Mouse (Mus musculus) cortical plate, adult 2 months (tissue): Measurements from ENCODE around the gene Cdh24.

Experiments
- CTCF ChIP-seq: fragments of 200-500 bp; IDR thresholded peaks from 2 replicates; pipeline ENCODE4 v1.5.1; 2011; ENCODE audit warnings: mild to moderate bottlenecking, control low read depth, low read length; ENCODE audit not compliant: insufficient read depth; ENCODE audit errors: extremely low read depth
- POLR2A ChIP-seq: fragments of 200-500 bp; IDR thresholded peaks from 2 replicates; pipeline ENCODE4 v1.6.1; 2011; ENCODE audit warnings: mild to moderate bottlenecking, low read length, control low read depth; ENCODE audit not compliant: insufficient read depth; ENCODE audit errors: extremely low read depth

DNA sequence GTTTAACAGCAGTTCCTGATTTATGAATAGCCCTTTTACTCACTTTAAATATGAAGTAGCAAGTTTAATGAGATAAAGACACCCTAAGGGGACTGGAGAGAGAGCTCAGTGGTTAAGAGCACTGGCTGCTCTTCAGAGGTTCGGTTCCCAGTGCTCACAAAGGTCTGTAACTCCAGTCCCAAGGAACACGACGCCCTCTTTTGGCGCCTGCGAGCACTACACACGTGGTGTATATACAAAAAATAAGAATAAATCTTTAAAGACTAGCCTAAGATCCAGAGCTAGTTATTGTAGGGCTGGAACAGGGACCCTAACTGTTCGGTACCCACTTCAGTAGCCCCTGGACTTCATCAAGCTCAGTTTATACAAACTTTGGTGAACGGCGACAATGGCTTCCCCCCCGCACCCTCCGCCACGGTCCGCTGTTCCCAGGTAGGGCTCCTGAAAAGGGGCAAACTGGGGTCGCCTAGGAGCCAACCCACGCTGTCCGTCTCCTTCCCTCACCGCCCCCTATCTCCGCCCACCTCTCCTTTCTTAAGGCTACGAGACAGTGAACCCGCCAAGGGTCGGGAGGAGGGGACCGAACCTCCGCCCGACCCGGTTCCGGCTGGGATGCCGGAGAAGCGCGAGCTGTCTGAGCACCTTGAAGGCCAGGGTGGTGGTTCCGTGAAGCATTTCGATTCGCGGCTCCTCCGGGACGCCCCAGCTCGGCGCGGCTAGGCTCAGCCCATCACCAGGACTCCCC, 23.8 kb downstream of the Cdh24 start:
- TF ChIP-seq CTCF (no peak), POLR2A (no peak)
